Mouse (Mus musculus) liver, embryonic 15.5 days (tissue): ENCODE measurements at regions not wholly inside any gene's neighbourhood (a gene's known extent, or its start where the extent isn't known, plus 50 kb on each side); places are given as distances from the start of the nearest gene placed in this dataset.

Experiments used
- ATAC-seq: fragments of 200-750 bp; cut with Nextera tagmentation; 2 replicates; pipeline ENCODE4 v1.8.0; 2017; ENCODE audit warnings: moderate number of reproducible peaks, mild to moderate bottlenecking, moderate library complexity; ENCODE audit not compliant: insufficient read depth
- H3K27ac ChIP-seq: fragments of 300-500 bp; sonication (generic); replicated peaks from 2 replicates; pipeline ENCODE4 v1.5.1; 2015; ENCODE audit warnings: mild to moderate bottlenecking, inconsistent platforms
- H3K27me3 ChIP-seq: fragments of 300-500 bp; sonication (generic); 2 replicates; pipeline ENCODE4 v1.6.1; 2015; ENCODE audit warnings: mild to moderate bottlenecking, inconsistent platforms
- H3K36me3 ChIP-seq: fragments of 300-500 bp; sonication (generic); replicated peaks from 2 replicates; pipeline ENCODE4 v1.6.1; 2015; ENCODE audit warnings: moderate library complexity, mild to moderate bottlenecking, inconsistent platforms
- H3K4me1 ChIP-seq: fragments of 300-500 bp; sonication (generic); replicated peaks from 2 replicates; pipeline ENCODE4 v1.6.1; 2015; ENCODE audit warnings: inconsistent platforms
- H3K4me2 ChIP-seq: fragments of 300-500 bp; sonication (generic); 2 replicates; pipeline ENCODE4 v1.6.1; 2015; ENCODE audit warnings: moderate library complexity, mild to moderate bottlenecking, inconsistent platforms
- H3K4me3 ChIP-seq: fragments of 300-500 bp; sonication (generic); replicated peaks from 2 replicates; pipeline ENCODE4 v1.5.1; 2015; ENCODE audit warnings: mild to moderate bottlenecking, inconsistent platforms
- H3K9ac ChIP-seq: fragments of 300-500 bp; sonication (generic); 2 replicates; pipeline ENCODE4 v1.6.1; 2015; ENCODE audit warnings: moderate library complexity, mild to moderate bottlenecking, inconsistent platforms
- H3K9me3 ChIP-seq: fragments of 300-500 bp; sonication (generic); replicated peaks from 2 replicates; pipeline ENCODE4 v1.6.1; 2016; ENCODE audit warnings: inconsistent platforms
- WGBS: fragments of 180-500 bp; shearing (Covaris S2); methylation state at CpG from one replicate; pipeline ENCODE4 v1.1.7; 2015; ENCODE audit warnings: mixed read lengths; ENCODE audit not compliant: insufficient replicate concordance; 5-methylcytosine and 5-hydroxymethylcytosine counted together

DNA sequence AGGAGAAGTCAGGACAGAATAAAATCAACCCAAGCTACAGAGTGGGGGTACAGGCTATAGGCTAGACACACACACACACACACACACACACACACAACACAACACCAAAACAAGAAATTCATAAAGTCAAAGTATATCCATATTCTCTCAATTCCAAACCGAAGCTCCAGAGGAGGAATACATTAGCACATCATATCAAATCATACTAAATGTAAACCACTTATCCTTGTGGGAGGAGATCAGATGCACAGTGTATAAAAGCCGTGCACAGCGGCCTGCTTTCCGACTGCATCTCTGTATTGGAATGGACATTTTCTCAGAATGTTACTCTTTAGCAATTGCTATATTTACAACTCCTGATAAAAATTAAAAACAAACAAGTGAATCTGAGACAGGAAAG lies 427.9 kb downstream of the Efnb2 start:
- no peaks in the 10 kb centered on the region for H3K4me1 ChIP-seq
- H3K36me3 ChIP-seq: no peaks in the 10 kb centered on the region
- no peak for ATAC-seq
- H3K27me3 ChIP-seq: no peaks in the 10 kb centered on the region
- 73% methylated on average over 4 of the region's 4 CpGs for WGBS
- H3K9ac ChIP-seq: no peak overlapping the region
- no peaks in the 10 kb centered on the region for H3K9me3 ChIP-seq
- no peak overlapping the region for H3K27ac ChIP-seq
- H3K4me2 ChIP-seq: no peak overlapping the region
- H3K4me3 ChIP-seq: no peak overlapping the region

GRCm38 (mm10) chr8:8231996-8232632 lies 428.9 kb downstream of the Efnb2 start:
- no peaks in the 10 kb centered on the region for H3K9me3 ChIP-seq
- no peak overlapping the region for H3K4me3 ChIP-seq
- H3K27ac ChIP-seq: no peak overlapping the region
- no peak overlapping the region for H3K4me2 ChIP-seq
- H3K4me1 ChIP-seq: no peaks in the 10 kb centered on the region
- no peak overlapping the region for H3K9ac ChIP-seq
- no peaks in the 10 kb centered on the region for H3K36me3 ChIP-seq
- no peaks in the 10 kb centered on the region for H3K27me3 ChIP-seq
- ATAC-seq: no peak
- WGBS: 71% methylated on average over 13 of the region's 13 CpGs

GRCm38 (mm10) chr8:8231308-8231985 lies 429.6 kb downstream of the Efnb2 start:
- Histone ChIP-seq H3K9ac (no peak overlapping the region), H3K36me3 (no peaks in the 10 kb centered on the region), H3K4me3 (no peak overlapping the region), H3K27me3 (no peaks in the 10 kb centered on the region), H3K27ac (no peak overlapping the region), H3K4me1 (no peaks in the 10 kb centered on the region), H3K4me2 (no peak overlapping the region), H3K9me3 (no peaks in the 10 kb centered on the region)
- WGBS: 50% methylated on average over 6 of the region's 6 CpGs
- no peak for ATAC-seq

- Histone ChIP-seq H3K9ac (no peak overlapping the region), H3K4me1 (no peaks in the 10 kb centered on the region), H3K9me3 (no peaks in the 10 kb centered on the region), H3K27ac (no peak overlapping the region), H3K27me3 (no peaks in the 10 kb centered on the region), H3K36me3 (no peaks in the 10 kb centered on the region), H3K4me2 (no peak overlapping the region), H3K4me3 (no peak overlapping the region)
- WGBS: 48% methylated on average over 2 of the region's 2 CpGs
- ATAC-seq: no peak
Measured at GRCm38 (mm10) chr8:8225994-8226393, 435.0 kb downstream of the Efnb2 start.

DNA sequence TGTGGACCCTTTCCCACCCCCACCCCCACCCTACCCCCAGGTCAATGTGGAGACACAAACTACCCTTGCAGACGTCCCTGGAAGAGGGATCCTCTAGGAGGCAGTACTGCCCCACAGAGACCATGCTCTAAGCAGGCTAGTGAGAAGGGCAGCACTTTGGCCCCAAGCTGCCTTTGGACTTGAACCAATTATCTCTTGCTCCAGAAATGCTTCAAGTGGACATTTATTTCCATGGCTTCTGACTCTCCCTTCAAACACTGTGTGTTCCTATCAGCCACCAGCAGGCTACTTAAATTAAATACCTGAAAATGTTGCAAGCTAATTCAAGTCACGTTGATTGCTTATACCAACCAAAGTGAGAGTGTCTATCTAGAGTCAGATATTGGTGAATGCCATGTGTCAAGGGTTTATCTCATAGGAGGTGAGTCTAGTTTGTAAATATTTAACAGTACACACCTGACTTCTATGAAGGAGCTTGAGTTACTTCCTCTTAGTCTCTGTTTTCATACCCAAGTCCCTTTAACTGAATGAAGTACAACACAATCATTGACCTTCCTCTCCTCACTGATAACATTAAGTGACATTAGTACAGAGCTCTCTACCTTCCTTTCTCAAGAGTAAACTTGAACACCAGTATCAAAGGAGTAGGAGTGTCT lies 435.7 kb downstream of the Efnb2 start:
- Histone ChIP-seq H3K4me1 (no peaks in the 10 kb centered on the region), H3K9ac (no peak overlapping the region), H3K36me3 (no peaks in the 10 kb centered on the region), H3K4me3 (no peak overlapping the region), H3K9me3 (no peaks in the 10 kb centered on the region), H3K4me2 (no peak overlapping the region), H3K27me3 (no peaks in the 10 kb centered on the region), H3K27ac (no peak overlapping the region)
- ATAC-seq: no peak
- 39% methylated on average over 2 of the region's 2 CpGs for WGBS

GRCm38 (mm10) chr8:8220395-8221031 lies 440.5 kb downstream of the Efnb2 start:
- no peak overlapping the region for H3K27ac ChIP-seq
- H3K27me3 ChIP-seq: no peaks in the 10 kb centered on the region
- H3K36me3 ChIP-seq: no peaks in the 10 kb centered on the region
- no peaks in the 10 kb centered on the region for H3K4me1 ChIP-seq
- WGBS: 63% methylated on average over 14 of the region's 14 CpGs
- H3K9ac ChIP-seq: no peak overlapping the region
- H3K9me3 ChIP-seq: no peaks in the 10 kb centered on the region
- H3K4me2 ChIP-seq: no peak overlapping the region
- ATAC-seq: no peak
- no peak overlapping the region for H3K4me3 ChIP-seq

DNA sequence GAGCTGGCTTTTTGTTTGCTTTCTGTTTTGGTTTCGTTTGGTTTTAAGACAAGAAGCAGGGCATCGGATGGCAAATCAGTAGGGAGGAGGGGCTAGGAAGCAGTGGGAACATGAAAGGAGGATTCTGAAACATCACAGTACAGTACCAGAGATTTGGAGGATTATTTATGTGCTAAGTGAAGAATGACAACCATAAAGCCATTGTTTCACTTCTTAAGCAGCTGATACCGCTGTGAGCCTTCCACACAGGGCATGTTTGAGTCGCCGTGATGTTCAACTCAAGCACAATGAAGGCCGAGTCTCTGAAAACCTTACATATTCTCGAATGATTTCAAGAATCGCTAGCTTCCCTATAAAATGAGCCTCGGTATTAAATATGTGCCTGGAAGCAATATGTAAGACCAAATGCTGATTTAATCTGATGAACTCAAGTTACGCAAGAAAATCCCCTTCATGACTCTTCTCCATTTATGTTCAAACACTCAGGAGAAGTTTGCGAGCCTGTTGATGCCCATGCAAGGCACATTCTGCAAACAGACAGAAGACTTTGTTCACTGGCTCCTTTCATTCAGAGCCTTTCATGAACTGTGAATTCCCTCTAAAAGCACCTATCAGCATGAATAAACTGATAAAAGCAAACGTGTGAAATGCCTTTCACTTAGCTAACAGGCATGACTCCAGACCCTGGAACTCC lies 441.2 kb downstream of the Efnb2 start:
- no peak overlapping the region for H3K27ac ChIP-seq
- H3K9me3 ChIP-seq: no peaks in the 10 kb centered on the region
- H3K4me2 ChIP-seq: no peak overlapping the region
- no peak for ATAC-seq
- H3K4me1 ChIP-seq: no peaks in the 10 kb centered on the region
- H3K36me3 ChIP-seq: no peaks in the 10 kb centered on the region
- no peak overlapping the region for H3K9ac ChIP-seq
- no peak overlapping the region for H3K4me3 ChIP-seq
- WGBS: 68% methylated on average over 12 of the region's 12 CpGs
- no peaks in the 10 kb centered on the region for H3K27me3 ChIP-seq

DNA sequence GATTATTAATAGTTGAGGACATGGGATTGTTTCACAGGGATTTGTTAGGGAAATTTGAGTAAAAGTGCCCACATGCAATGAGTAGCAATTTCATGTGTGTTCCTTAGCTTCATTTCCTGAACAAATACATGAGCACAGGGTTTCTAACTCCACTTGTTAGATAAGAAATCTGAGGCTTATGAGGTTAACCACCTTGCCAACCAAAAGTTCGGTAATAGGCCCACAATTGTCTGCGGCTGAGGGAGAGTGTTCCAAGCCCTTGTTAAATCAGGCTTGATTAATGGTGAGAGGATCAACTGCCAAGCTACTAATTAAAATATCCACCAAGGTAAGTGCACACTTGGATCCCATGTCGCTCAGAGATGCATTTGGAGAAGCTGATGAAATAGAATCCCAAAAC lies 468.0 kb downstream of the Efnb2 start:
- no peaks in the 10 kb centered on the region for H3K36me3 ChIP-seq
- H3K4me3 ChIP-seq: no peak overlapping the region
- H3K4me1 ChIP-seq: no peaks in the 10 kb centered on the region
- no peak for ATAC-seq
- 42% methylated on average over 3 of the region's 3 CpGs for WGBS
- H3K4me2 ChIP-seq: no peak overlapping the region
- no peaks in the 10 kb centered on the region for H3K27me3 ChIP-seq
- H3K9me3 ChIP-seq: no peaks in the 10 kb centered on the region
- no peak overlapping the region for H3K27ac ChIP-seq
- no peak overlapping the region for H3K9ac ChIP-seq

GRCm38 (mm10) chr8:8186046-8186445 lies 475.0 kb downstream of the Efnb2 start:
- H3K27me3 ChIP-seq: no peaks in the 10 kb centered on the region
- H3K4me1 ChIP-seq: no peaks in the 10 kb centered on the region
- H3K9ac ChIP-seq: no peak overlapping the region
- ATAC-seq: no peak
- H3K4me2 ChIP-seq: no peak overlapping the region
- H3K27ac ChIP-seq: no peak overlapping the region
- H3K4me3 ChIP-seq: no peak overlapping the region
- no peaks in the 10 kb centered on the region for H3K36me3 ChIP-seq
- WGBS: 34% methylated on average over 3 of the region's 3 CpGs
- no peaks in the 10 kb centered on the region for H3K9me3 ChIP-seq

- Histone ChIP-seq H3K4me2 (no peak overlapping the region), H3K36me3 (no peaks in the 10 kb centered on the region), H3K27me3 (no peaks in the 10 kb centered on the region), H3K27ac (no peak overlapping the region), H3K4me1 (no peaks in the 10 kb centered on the region), H3K9ac (no peak overlapping the region), H3K4me3 (no peak overlapping the region), H3K9me3 (no peaks in the 10 kb centered on the region)
- ATAC-seq: no peak
- 47% methylated on average over 6 of the region's 6 CpGs for WGBS
Measured at GRCm38 (mm10) chr8:8183233-8183622, 477.8 kb downstream of the Efnb2 start.
